Mouse (Mus musculus) myocyte (in vitro differentiated cells): ENCODE measurements around the gene Pdk1. TPM values are rescaled to one million over a fixed set of nuclear protein-coding genes. Genes with fewer than 3 reads are reported as not detected.

ENCODE experiments used
- H3K27me3 ChIP-seq: one replicate; pipeline ENCODE4 v1.6.1; 2011; ENCODE audit not compliant: control insufficient read depth, insufficient read depth, insufficient read length
- H3K36me3 ChIP-seq: one replicate; pipeline ENCODE4 v1.6.1; 2011; ENCODE audit not compliant: control insufficient read depth, insufficient read depth
- H3K4me2 ChIP-seq: one replicate; pipeline ENCODE4 v1.6.1; 2011; ENCODE audit warnings: low read depth, control low read depth
- H3K4me3 ChIP-seq: one replicate; pipeline ENCODE4 v1.5.1; 2011; ENCODE audit warnings: mild to moderate bottlenecking, control low read depth, moderate library complexity
- H3K79me2 ChIP-seq: one replicate; pipeline ENCODE4 v1.6.1; 2011; ENCODE audit not compliant: control insufficient read depth, insufficient read depth
- H3ac ChIP-seq: one replicate; pipeline ENCODE4 v1.6.1; 2011; ENCODE audit not compliant: control insufficient read depth, insufficient read length
- CEBPB ChIP-seq: IDR thresholded peaks from 2 replicates; pipeline ENCODE4 v1.6.1; 2011; ENCODE audit warnings: mild to moderate bottlenecking, moderate library complexity; ENCODE audit not compliant: poor library complexity, insufficient read depth, severe bottlenecking
- E2F4 ChIP-seq: IDR thresholded peaks from one replicate; pipeline ENCODE4 v1.6.1; 2011; ENCODE audit warnings: mild to moderate bottlenecking, control low read depth, moderate library complexity; ENCODE audit not compliant: insufficient read depth
- MAX ChIP-seq: IDR thresholded peaks from one replicate; pipeline ENCODE4 v1.6.1; 2011; ENCODE audit warnings: low read depth, mild to moderate bottlenecking, control low read depth
- MYOD1 ChIP-seq, 3 experiments: IDR thresholded peaks; one replicate each; pipeline ENCODE4 v1.6.1; 2011; ENCODE audit warnings: control low read depth in 2 of 3, low read depth in 2 of 3, mild to moderate bottlenecking in 2 of 3, moderate library complexity in 1 of 3; ENCODE audit not compliant: insufficient read length in 2 of 3, control insufficient read depth in 1 of 3
- MYOG ChIP-seq, 3 experiments: IDR thresholded peaks; one replicate each; pipeline ENCODE4 v1.6.1; 2011; ENCODE audit warnings: control low read depth in 2 of 3, low read depth in 2 of 3, mild to moderate bottlenecking in 2 of 3; ENCODE audit not compliant: insufficient read length in 2 of 3, control insufficient read depth in 1 of 3, insufficient read depth in 1 of 3
- POLR2A ChIP-seq: IDR thresholded peaks from one replicate; pipeline ENCODE4 v1.6.1; 2011; ENCODE audit warnings: low read depth, mild to moderate bottlenecking, control low read depth, moderate library complexity; ENCODE audit not compliant: insufficient read length
- POLR2AphosphoS2 ChIP-seq: IDR thresholded peaks from one replicate; pipeline ENCODE4 v1.6.1; 2011; ENCODE audit warnings: low read depth, control low read depth; ENCODE audit not compliant: insufficient read length
- REST ChIP-seq: IDR thresholded peaks from one replicate; pipeline ENCODE4 v1.6.1; 2011; ENCODE audit warnings: mild to moderate bottlenecking, control low read depth, moderate library complexity; ENCODE audit not compliant: insufficient read depth, insufficient read length
- SRF ChIP-seq: IDR thresholded peaks from one replicate; pipeline ENCODE4 v1.6.1; 2011; ENCODE audit warnings: low read depth; ENCODE audit not compliant: control insufficient read depth, insufficient read length
- TCF12 ChIP-seq: IDR thresholded peaks from one replicate; pipeline ENCODE4 v1.6.1; 2011; ENCODE audit warnings: mild to moderate bottlenecking, control low read depth; ENCODE audit not compliant: poor library complexity, insufficient read depth, severe bottlenecking
- TCF3 ChIP-seq: IDR thresholded peaks from one replicate; pipeline ENCODE4 v1.6.1; 2011; ENCODE audit warnings: low read depth, control low read depth; ENCODE audit not compliant: insufficient read length
- USF1 ChIP-seq: IDR thresholded peaks from one replicate; pipeline ENCODE4 v1.6.1; 2011; ENCODE audit warnings: low read depth, mild to moderate bottlenecking, control low read depth, moderate library complexity
- polyA plus RNA-seq: library from polyadenylated mRNA; unstranded; fragments of >200 nt; fragmentation: generic; extraction: Trizol; gene quantifications from one replicate; pipeline ENCODE4 v1.2.1, GENCODE M21; 2012; ENCODE audit warnings: missing spikeins

Pdk1 gene
- polyA plus RNA-seq, 1 experiment, result 17.0 TPM

DNA sequence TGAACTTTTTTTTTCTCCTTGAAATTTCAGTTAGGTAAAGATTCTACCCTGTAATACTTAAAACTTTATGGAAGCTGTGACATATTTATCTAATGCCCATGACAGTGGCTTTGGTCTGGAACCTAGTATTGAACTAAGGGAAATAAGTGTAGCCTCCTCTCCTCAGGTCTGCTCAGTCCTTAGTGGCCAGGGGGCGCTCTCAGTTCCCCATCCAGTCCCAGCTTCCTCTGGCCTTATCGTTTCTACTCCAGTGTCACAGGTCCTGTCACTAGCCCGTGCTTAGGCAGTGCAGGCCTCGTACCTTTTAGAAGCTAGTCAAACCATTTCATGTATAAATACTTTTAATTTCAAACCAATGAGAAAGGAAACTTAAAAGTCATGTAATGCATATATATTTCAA lies 15.4 kb downstream of the Pdk1 start:
- Histone ChIP-seq H3K36me3 (peaks cover 6% of the 10 kb centered on the region), H3K27me3 (no peaks in the 10 kb centered on the region)
- TF ChIP-seq MYOG (IDR thresholded peaks at IDR 0.05; ENCODE audit: control insufficient read depth in 1 of 3, insufficient read depth in 1 of 3, insufficient read length in 2 of 3, low read depth in 2 of 3), result no peak
- TF ChIP-seq POLR2AphosphoS2, result no peak
- TF ChIP-seq CEBPB, result no peak
- no peak for TF ChIP-seq SRF

DNA sequence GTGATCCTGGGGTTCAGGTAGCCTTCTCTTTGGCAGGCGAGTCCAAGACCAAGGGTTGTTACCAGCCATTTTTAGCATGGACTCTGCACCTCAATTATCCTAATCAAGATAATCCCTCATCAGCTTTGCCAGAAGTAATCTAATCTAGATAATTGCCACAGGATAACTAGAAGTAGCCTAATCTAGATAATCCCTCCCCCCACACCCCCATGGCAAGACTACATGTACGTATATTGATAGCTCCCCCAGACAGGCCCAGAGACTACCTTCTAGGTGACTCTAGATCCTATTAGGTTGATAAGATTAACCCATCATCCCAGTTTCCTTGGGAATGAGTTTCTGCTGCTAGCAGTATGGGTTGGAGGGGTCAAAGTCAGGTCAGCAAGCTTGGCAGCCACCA lies 18.5 kb downstream of the Pdk1 start:
- H3K4me3 ChIP-seq, result no peak overlapping the region
- no peaks in the 10 kb centered on the region for H3K79me2 ChIP-seq
- H3ac ChIP-seq, result no peak overlapping the region
- TF ChIP-seq E2F4, result no peak
- TF ChIP-seq CEBPB, result no peak
- TF ChIP-seq TCF3, result no peak
- TF ChIP-seq SRF, result no peak
- TF ChIP-seq USF1, result no peak
- no peak for TF ChIP-seq POLR2AphosphoS2
- no peak for TF ChIP-seq TCF12
- no peak for TF ChIP-seq REST
- H3K27me3 ChIP-seq, result no peaks in the 10 kb centered on the region
- peaks cover 6% of the 10 kb centered on the region for H3K36me3 ChIP-seq
- H3K4me2 ChIP-seq, result no peak overlapping the region

More for the DNA sequence above, 15.4 kb downstream of the Pdk1 start:
- no peak overlapping the region for H3K4me2 ChIP-seq
- H3K79me2 ChIP-seq, result no peaks in the 10 kb centered on the region
- no peak overlapping the region for H3K4me3 ChIP-seq
- no peak overlapping the region for H3ac ChIP-seq

DNA sequence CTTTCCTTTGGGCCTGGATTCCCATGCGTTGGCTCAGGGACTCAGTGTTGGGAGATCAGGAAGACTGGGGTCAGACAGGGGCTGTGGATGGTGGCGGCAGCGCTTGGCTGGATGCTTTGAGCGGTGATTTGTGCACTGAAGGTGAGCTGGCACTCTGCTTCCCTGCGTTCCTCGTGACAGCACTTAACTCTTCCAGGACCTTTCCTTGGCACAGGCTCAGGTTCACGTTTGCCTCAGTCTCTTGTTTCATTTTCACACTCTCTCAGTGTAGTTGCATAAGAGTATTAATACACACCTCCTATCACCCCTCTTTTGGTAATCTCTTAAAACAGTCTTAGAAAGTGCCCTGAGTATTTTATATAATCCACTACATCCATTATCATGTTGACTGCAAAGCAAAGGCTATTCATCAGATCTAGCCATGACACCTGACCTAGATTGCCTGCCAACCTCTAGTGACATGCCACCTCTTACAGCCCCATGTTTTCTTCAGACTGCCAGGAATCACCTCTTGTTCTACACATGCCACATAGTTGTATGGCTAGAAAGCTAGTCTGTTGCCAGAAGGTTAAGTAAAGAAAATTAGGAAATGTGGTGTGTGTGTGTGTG lies 19.8 kb downstream of the Pdk1 start:
- Histone ChIP-seq H3K4me3 (no peak overlapping the region), H3K4me2 (no peak overlapping the region), H3ac (no peak overlapping the region), H3K36me3 (no peaks in the 10 kb centered on the region), H3K79me2 (no peaks in the 10 kb centered on the region), H3K27me3 (no peaks in the 10 kb centered on the region)
- TF ChIP-seq POLR2A, result no peak
- TF ChIP-seq REST, result no peak
- no peak for TF ChIP-seq TCF3
- TF ChIP-seq E2F4, result no peak
- no peak for TF ChIP-seq MYOG (IDR thresholded peaks at IDR 0.05; ENCODE audit: control insufficient read depth in 1 of 3, insufficient read depth in 1 of 3, insufficient read length in 2 of 3, low read depth in 2 of 3)
- no peak for TF ChIP-seq USF1

DNA sequence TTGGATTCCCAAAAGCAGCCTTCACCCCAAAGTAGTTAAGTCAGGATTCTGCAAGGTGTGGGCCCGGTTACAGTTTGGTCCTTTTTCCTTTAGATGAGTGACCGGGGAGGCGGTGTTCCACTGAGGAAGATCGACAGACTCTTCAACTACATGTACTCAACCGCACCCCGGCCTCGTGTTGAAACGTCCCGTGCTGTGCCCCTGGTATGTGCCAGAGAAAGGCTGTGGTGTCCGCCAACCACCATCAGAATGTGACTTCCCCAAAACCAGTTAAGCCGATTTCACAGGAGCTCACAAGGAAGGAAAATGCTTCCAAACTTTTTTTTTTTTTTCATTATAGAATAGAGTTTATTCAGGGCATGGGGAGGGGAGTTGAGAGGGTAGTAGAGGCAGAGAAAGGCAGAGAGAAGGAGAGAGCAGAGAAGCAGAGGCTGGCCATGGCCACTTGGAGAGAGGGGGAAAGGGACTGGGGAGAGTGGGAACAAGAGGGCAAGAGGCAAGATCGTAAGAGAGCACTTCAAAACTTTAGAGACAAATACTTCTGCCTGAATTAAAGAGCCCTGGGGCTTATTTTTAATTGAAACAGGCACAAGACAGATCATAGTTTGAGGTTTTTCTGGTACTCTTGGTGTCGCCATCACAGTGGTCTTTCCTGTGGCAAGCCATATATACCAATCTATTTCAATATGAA lies 22.7 kb downstream of the Pdk1 start:
- Histone ChIP-seq H3ac (no peak overlapping the region), H3K79me2 (no peaks in the 10 kb centered on the region), H3K36me3 (no peaks in the 10 kb centered on the region), H3K4me2 (no peak overlapping the region), H3K4me3 (no peak overlapping the region), H3K27me3 (no peaks in the 10 kb centered on the region)
- TF ChIP-seq REST, result no peak
- no peak for TF ChIP-seq TCF12
- TF ChIP-seq TCF3, result no peak
- no peak for TF ChIP-seq SRF
- no peak for TF ChIP-seq MYOD1 (IDR thresholded peaks at IDR 0.05; ENCODE audit: control insufficient read depth in 1 of 3, insufficient read length in 2 of 3, low read depth in 2 of 3)
- no peak for TF ChIP-seq POLR2A
- TF ChIP-seq E2F4, result no peak
- no peak for TF ChIP-seq MYOG (IDR thresholded peaks at IDR 0.05; ENCODE audit: control insufficient read depth in 1 of 3, insufficient read depth in 1 of 3, insufficient read length in 2 of 3, low read depth in 2 of 3)
- no peak for TF ChIP-seq CEBPB
- no peak for TF ChIP-seq USF1

DNA sequence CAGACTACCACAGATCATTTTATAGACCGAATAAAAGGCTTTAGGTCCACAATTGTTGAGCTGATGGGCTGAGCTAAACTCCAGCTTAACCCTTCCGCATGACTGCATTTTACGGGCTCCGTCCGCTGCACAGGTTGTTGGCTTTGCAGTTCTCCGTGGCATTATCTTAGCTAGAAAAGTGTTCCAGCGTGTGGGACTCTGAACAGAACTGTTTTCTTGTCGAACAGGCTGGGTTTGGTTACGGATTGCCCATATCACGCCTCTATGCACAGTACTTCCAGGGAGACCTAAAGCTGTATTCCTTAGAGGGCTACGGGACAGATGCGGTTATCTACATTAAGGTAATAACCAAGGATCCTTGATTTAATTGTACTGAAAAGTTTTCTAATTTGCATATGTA lies 24.4 kb downstream of the Pdk1 start:
- no peak overlapping the region for H3K4me3 ChIP-seq
- no peaks in the 10 kb centered on the region for H3K36me3 ChIP-seq
- no peak overlapping the region for H3ac ChIP-seq
- TF ChIP-seq POLR2AphosphoS2 (no peak), REST (no peak), E2F4 (no peak), USF1 (no peak), TCF12 (no peak), POLR2A (no peak), SRF (no peak), CEBPB (no peak), MYOG (IDR thresholded peaks at IDR 0.05; ENCODE audit: control insufficient read depth in 1 of 3, insufficient read depth in 1 of 3, insufficient read length in 2 of 3, low read depth in 2 of 3) (no peak), MAX (no peak), TCF3 (no peak), MYOD1 (IDR thresholded peaks at IDR 0.05; ENCODE audit: control insufficient read depth in 1 of 3, insufficient read length in 2 of 3, low read depth in 2 of 3) (no peak)
- H3K4me2 ChIP-seq, result no peak overlapping the region
- H3K79me2 ChIP-seq, result no peaks in the 10 kb centered on the region
- H3K27me3 ChIP-seq, result no peaks in the 10 kb centered on the region
